Mouse (Mus musculus) heart, postnatal 36 days (tissue): Measurements from ENCODE around the gene Itgbl1. TPM values are rescaled to one million over a fixed set of nuclear protein-coding genes. Genes with fewer than 3 reads are reported as not detected.
A peak's percentile ranks its signal among the peaks of the same experiment; 100 is the strongest.
"Not testable (repeated sequence)": the region's sequence is repeated elsewhere in the genome, so short reads cannot be mapped to it uniquely, and the experiment has no call there.

Experiments
- DNase-seq, 2 experiments: peaks; one replicate each; pipeline ENCODE4 v3.0.0; 2021 to 2022
- intact Hi-C: fragments of 180-260 bp; cut with DNase I; formaldehyde crosslinking; loops from one replicate; pipeline ENCODE4 v1.15.1; 2025
- total RNA-seq, 2 experiments: library from RNA; stranded (reverse); gene quantifications; 2 replicates each; pipeline ENCODE4 v1.2.3; 2021

Itgbl1 gene
- total RNA-seq: 1 to 10 TPM; 4.5 to 6.2 TPM

DNA sequence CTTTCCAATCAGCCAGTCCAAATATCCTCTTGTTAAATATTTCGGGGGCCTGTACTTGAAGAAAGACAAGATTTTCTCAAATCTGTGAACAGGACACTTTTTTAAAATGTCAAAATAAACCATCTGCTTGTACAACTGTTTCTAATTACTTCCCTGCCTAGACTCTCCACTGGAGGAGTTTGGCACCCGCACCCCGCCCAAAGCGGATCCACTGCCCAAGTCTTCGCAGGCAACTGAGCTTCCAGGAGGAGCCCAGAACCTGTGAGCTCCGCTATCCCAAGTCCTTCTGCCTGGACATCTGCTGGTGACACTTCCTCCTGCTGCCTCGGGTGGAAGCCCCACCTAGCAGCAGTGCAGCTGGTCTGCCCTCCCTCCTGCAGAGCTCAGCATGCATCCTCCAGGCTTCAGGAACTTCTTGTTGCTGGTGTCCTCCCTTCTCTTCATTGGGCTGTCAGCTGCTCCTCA is at the start of gene Itgbl1:
Gene Itgbl1, plus strand, starts transcription at position 51 of the 465 bp plus-strand sequence.
- DNase-seq: peak; percentile 22 to 30
- intact Hi-C loops: loop anchor here (10.0 kb wide), 1 partner anchor 125 kb away; no protein-coding TSS in a partner anchor

DNA sequence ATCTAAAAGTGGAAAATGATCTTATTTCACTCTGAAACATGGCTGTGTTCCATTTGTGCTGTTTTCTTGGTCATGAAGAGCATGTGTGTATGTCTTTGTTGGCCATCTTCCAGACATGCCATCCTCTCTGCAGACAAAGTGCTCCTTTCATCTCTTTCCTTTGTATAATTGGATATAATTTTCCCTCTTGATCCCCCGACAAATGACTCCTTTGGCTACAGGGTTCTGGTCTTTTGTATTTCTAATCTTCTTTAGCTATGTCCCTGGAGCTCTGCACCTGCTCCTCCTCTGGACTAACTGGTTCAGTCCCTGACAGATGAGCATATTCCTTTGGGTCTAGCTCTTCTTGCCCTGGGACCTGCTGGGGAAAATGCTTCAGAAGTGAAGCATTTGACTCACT is 36.8 kb upstream of the Itgbl1 start:
- no peak for DNase-seq
- intact Hi-C loops: no loop called here

DNA sequence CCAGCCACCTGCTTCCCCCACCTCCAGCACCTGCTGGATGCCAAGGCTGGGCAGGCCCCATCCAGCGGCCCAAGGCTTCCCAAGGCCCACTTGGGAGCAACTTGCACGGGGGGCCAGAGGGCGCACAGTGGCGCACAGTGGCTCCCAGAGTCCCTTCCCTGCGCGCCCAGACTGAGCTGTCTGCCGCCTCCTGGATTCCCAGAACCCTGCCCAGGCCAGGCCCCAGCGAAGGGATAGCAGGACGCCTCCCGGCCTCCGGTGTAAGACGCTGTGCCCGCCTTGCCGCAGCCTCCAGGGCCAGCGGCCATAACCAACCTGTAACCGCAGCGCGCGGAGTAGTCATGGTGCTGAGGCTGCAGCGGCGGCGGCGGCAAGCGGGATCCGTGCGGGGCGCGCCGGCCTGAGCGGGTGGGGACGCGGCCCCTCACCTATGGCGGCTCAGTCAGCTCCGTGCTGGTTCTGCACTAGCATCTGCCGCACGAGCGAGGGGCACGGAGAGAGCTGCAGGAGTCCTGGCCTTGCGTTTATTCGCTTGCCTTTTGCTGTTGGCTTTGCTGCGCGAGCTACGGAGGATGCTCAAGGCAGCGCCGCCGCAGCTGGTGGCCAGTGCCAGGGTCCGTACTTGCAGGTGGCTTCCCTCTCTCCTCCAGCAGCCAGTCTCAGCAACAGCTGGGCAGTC is 33.1 kb upstream of the Itgbl1 start, which contains the start of gene Nalcn:
Gene Nalcn, minus strand, starts transcription at position 644 of the 679 bp plus-strand sequence.
- peak; percentile 4 to 7 for DNase-seq
- intact Hi-C loops: no loop called here

DNA sequence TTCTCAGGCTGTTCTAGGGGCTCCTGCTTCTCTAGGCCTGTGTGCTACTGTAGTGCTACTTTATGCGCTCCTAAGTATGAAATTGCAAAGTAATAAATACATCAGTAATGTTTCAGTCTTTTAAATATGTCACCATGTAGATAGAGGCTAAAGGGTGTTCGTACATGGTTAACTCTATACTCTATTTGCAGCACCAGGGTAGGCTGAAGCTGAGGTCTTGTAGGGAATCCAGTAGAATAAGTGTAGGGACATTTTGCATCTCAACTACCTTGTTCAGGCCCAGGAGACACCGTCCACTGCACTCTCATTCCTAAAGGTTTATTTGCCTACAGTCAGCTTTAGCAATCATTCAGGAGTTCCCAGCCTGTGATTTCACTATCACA is 32.6 kb upstream of the Itgbl1 start:
- intact Hi-C loops: no loop called here
- no peak for DNase-seq

DNA sequence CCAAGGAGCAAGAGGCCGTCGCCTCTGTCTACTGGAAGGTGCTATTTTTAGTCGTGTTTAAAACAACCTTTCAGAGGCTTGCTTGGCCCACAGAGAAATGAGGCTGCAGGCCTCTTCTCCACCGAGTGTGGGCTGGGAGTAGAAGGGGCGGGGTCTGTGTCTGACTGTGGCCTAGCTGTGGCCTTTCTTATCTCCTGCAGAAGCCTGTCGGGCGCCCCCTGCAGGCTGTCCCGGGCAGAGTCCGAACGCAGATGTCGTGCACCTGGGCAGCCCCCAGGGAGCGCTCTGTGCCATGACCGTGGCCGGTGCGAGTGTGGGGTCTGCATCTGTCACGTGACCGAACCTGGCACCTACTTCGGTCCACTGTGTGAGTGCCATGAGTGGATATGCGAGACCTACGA is 1.3 kb downstream of the Itgbl1 start:
- DNase-seq: peak; percentile 16 to 29
- intact Hi-C loops: loop anchor here (10.0 kb wide), 1 partner anchor 126 kb away; no protein-coding TSS in a partner anchor

DNA sequence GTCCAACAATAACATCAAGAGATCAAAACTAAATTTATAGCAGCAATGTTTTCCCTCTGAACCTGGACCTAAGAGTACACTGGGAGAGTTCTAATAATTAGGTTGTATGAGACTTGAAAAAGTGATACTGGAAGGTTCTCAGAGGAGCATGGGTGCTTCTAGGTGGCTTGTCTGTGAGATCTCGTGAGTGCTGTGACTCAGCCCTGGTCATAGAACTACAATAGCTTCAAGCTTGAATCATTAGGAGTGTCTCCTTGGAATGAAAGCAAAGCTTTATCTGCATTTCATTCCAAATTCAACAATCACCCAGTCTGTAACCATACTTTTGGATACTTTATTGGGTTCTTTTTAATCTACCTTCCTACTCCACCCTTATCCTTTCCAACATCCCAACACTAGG is 2.6 kb downstream of the Itgbl1 start:
- no peak for DNase-seq
- intact Hi-C loops: loop anchor here (10.0 kb wide), 1 partner anchor 128 kb away; no protein-coding TSS in a partner anchor

DNA sequence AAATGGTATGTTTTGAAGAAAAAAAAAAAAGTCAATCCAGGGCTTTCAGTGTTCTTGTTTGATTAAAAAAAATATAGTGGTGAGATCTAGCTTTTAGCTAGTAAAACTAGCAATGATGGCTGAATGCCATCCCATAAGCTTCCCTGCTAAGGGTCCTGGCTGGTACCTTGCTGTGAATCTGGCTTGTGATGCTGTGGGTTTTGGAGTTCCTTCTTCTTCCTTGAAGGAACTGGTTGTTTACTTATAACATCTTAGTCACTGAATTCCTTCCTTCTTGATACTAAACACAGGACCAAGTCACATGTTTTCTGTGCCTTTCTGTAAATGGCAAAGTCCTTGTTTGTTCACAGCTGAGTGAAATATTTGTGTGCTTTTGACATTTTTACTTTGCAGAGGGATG is 3.4 kb downstream of the Itgbl1 start:
- DNase-seq: no peak
- intact Hi-C loops: loop anchor here (10.0 kb wide), 1 partner anchor 128 kb away; no protein-coding TSS in a partner anchor

DNA sequence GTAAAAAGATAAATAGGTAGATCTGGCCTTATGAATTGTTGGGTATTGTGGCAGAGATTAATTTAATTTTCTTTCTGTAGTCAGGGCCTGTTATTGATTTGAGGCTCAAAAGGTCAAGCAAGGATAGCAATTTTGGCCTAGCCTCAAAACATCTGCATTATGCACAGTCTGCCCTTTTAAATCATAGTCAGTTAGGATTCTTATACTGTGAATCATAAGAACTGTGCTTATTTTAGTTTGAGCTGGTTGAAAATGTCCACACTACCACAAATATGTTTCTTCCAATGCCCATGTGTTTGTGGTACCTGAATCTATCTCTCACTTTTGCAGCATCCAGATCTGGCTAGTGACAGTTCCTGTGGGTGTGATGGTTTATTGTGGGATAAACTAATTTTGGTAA is 4.7 kb downstream of the Itgbl1 start:
- no peak for DNase-seq

DNA sequence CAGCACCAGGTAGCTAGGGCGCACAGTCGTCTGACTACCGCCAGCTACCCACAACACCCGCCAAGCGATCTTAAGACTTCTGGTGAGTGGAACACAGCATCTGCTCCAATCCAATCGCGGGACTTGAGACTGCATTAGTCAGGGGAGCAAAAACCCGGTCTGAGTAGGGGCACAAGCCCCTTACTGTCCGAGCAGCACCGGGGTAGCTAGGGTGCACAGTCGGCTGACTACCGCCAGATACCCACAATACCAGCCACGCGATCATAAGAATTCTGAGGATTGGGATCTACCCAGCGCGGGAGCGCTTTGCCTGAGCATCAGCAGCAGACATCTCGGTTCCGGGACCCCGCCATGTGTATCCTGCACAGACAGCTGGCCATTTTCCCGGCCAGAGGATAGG is 11.3 kb downstream of the Itgbl1 start:
- intact Hi-C loops, DNase-seq: not testable (repeated sequence)

More for the DNA sequence above, 4.7 kb downstream of the Itgbl1 start:
- intact Hi-C loops: loop anchor here (10.0 kb wide), 1 partner anchor 130 kb away; no protein-coding TSS in a partner anchor

DNA sequence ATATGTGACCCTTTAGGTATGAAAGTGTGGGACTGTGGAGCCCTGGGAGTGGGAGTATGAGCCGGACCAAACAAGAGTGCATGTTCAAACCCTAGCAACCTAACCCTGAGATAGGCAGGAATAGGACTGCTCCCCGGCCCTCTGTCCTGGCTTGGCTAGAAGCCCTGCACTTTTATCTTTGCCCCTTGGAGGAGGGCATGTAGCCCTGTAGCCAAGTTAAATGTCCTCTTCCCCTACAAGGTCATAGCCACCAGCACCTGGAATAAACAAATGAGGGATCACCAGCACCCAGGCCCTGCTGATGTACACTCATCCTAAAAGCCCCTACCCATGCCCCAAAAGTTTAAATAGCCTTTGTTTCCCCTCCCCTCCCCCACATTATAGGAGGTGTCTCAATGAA is 18.3 kb downstream of the Itgbl1 start:
- intact Hi-C loops: no loop called here
- DNase-seq: no peak

DNA sequence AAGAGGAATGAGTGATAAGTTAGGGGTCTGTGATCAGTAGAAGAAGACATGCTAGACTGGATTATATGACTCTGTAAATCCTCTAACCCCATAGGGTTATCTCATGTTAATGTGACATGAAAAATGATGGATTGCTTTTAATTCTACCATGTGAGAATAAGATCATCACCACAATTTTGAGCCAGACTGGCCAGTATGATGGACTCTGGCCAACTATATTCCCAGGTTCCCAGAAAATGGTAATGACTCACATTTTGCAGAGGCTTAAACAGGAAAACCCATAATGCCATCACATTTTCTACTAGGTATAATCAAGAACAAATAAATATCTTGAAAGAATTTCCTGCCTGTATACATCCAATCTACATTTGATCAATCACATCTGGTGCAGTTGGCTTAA is 55.0 kb downstream of the Itgbl1 start:
- DNase-seq: no peak
- intact Hi-C loops: no loop called here

DNA sequence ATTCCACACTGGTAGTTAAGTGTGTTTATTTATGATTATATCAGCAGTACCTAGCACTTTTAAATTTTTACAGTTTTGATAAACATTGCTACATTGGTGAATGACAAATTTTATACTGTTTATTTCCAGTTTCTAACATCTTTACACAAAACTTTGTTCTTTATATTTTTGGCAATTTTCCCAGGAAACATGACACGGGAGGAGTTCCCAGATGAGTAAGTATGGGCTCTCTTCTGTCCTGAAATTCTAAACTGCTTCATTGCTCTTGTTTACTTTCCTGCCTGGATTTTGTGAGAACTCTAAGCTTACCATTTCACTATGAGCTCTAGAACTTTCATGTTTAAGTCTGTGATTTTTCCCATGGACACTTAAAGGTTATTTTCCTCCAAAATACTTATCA is 82.3 kb downstream of the Itgbl1 start:
- DNase-seq: no peak
- intact Hi-C loops: no loop called here

DNA sequence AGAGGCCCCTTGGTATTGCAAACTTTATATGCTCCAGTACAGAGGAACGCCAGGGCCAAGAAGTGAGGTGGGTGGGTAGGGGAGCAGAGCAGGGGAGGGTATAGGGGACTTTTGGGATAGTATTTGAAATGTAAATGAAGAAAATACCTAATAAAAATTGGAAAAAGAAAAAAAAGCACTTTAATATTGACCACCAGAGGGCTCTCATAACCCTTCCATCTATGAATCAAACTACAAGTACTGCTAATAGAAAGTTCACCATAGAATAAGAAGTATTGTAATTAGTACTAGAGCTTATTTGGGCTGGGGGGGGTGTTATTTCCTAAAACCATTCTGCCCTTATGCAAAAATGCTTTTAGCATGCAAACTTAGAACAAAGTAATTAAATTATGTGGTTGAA is 91.2 kb downstream of the Itgbl1 start:
- intact Hi-C loops: no loop called here

DNA sequence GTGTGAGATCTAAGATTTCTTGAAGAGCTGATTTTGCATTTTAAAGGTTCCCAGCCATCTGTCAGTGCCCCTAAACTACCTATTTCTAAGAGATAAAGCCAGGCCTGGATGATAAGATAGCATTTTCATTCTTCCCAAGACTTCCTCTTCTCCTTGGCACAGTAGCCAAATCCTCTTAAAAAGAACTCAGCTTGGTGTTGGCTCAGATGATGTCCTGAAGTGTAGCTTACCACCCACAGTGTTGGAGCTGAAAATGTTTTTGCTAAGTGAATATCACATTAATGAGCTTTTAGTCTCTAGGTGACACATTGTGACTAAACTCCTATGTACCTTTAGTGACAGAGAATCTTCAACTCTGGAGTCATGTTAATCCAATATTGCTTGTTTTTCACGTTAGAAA is 99.8 kb downstream of the Itgbl1 start:
- intact Hi-C loops: no loop called here
- no peak for DNase-seq

More for the DNA sequence above, 91.2 kb downstream of the Itgbl1 start:
- no peak for DNase-seq

DNA sequence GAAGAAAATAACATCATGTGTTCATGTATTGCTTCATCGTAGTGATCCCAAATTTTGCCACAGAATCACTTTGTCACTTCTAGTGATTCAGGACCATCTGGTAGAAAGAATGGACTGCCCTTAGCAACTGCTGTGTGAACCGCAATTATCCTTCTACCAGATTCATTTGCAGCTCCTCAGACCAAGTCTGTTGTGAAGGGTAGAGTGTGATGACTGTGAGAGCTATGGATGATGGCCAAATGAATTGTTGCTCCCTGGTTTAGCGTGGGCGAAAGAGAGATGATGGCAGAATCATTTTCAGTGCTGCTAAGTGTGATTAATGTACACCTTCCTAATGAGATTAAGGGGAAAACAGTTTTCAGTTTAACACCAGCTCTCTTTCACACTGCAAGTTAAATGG is 100.3 kb downstream of the Itgbl1 start:
- no peak for DNase-seq
- intact Hi-C loops: no loop called here

DNA sequence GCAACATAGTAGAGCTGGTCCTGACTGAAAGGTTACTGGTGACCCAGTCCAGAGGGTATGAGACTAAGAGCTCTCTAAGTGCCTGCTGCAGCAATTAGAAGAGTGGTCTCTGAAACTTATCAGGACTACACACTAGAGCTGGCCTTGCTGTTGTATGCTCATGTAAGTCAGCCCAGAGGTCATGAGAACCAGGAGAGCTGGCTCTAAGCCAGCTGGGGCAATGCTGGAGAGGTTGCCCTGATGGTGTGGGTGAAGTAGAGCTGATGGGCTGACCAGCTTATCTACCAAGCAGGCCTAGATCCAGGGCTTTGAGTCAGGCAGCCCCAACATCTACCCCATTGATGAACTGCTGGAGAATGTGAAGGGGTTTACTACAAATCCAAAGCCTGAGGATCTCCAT is 142.0 kb downstream of the Itgbl1 start:
- DNase-seq: no peak
- intact Hi-C loops: no loop called here

DNA sequence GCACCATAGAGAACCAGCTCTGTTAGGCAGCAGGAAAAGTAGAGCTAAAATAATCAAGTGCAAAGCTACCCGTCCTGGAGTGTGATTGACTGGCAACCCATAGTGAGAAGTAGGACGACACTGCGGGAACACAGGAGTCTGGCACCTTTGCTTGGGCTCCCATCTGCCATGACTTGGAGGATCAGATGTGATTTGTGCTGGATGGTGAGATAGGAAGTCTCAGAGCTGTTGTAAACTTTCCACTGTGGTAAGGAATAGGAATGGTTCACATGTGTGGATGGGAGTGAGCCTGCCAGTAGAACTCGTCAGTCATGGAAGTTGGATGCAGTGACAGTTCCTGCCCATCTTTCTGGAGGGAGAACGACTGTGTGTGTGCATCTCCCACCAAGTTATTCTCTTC is 177.9 kb downstream of the Itgbl1 start:
- no peak for DNase-seq
- intact Hi-C loops: no loop called here

DNA sequence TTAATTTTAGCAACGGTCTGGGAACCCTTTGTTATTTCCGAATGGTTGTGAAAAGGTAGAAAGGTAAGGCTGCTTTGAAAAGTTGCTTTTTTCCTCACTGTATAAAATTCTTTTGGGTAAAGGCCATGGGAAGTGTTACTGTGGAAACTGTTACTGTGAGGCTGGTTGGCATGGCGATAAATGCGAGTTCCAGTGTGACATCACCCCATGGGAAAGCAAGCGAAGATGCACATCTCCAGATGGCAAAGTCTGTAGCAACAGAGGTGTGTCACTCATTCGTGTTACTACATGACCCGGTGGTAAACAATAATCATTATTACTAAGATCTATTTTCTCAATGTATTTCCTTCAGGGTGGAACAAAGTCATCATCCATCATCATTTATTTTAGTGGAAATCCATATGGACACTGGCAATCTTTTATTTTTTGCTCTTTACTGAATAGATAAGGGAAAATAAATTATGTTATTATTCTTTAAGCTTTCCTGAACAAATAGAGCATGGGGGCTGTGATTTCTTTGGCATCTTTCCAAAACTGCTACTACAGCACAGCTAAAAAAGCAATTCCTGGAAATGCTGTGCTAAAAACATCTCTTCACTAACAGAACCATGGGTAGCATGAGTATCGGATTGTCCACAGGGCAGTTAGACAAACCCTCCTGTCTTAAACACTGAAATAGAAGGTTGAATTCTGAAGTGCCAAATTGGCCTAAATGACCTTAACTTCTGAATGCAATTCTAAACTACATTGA is 184.1 kb downstream of the Itgbl1 start:
- DNase-seq: no peak

DNA sequence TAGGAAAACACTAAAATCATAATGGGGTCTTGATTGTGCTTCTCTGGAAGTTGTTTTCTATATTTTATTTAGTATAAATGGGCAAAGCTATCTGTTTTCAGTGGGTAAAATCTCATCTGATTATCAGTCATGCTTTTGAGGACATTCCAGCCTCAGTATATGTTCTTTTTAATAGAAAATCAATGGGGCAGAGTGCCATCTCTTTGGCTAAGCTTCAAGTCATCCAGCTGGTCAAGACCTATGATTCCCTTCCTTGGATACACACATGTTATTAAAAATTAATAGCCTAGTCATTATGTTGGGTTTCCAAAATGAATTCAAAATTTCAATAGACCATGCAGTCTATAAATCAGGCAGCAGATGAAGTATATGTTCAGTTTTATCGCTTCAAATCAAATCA is 204.8 kb downstream of the Itgbl1 start:
- DNase-seq: no peak
- intact Hi-C loops: no loop called here

More for the DNA sequence above, 184.1 kb downstream of the Itgbl1 start:
- intact Hi-C loops: no loop called here

DNA sequence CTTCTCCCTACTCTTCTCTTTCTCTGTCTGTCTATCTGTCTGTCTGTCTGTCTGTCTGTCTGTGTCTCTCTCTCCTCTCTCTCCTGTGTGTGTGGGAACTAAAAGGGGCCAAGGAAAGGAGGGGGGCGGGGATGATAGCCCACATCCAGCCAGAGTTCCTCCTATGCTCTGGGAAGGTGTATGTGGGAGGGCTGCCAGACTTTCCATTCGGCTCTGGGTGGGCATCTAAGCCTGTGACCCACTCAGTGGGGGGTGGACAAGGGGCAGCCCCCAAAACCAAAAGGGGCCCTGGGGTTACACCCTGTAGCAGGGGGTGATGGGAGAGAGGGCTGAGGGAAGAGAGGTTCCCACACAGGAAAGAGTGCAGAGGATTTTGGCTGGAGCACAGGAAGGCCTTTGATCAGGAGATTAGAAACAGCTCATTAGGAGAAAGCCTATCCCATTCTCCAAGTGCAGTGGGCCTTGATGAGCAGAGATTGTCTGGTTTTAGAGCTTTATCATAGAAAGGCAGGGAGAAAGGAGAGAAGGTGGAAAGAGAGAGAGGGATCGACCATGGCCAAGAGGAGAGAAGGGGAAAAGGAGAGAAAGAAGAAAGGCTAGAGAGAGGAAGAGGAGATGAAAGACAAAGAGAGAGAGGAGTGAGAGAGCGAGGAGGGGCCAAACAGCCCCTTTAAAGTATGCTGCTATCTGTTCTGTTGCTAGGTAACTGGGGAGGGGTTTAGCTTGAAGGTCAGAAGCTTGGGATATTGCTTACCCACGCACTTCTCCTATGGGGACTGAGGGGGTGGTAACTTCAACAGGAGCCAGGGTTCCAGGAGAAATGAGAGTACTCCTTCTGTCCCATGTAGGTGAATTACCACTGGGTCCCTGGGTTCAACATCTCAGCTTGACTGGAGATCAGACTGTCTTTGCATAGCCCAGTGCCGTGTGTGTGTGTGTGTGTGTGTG is 206.3 kb downstream of the Itgbl1 start:
- intact Hi-C loops: no loop called here
- DNase-seq: no peak

DNA sequence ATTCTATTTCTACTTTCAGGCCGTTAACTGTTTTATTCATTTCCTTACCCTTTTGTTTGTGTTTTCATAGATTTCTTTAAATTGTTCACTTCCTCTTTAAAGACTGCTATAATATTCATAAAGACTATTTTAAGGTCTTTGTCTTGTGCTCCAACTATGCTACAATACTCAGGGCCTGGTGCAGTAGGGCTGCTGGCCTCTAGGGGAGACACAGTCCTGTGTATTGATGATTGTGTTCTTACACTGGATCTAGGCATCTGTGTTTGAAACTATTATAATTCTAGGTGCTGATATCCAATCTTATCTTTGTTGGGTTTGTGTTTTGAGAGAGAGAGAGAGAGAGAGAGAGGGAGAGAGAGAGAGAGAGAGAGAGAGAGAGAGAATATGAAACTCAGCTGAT is 268.1 kb downstream of the Itgbl1 start:
- intact Hi-C loops: no loop called here
- DNase-seq: no peak
